Mouse (Mus musculus) embryonic facial prominence, embryonic 10.5 days (tissue): ENCODE data around the gene Stn1. TPM values are rescaled to one million over a fixed set of nuclear protein-coding genes. Genes with fewer than 3 reads are reported as not detected.

Experiments
- DNase-seq: peaks from one replicate; pipeline ENCODE4 v3.0.0-alpha.2; 2017; ENCODE audit warnings: low spot score
- H3K27ac ChIP-seq: fragments of 300-500 bp; sonication (generic); replicated peaks from 2 replicates; pipeline ENCODE4 v1.5.1; 2016; ENCODE audit warnings: mild to moderate bottlenecking
- H3K27me3 ChIP-seq: fragments of 300-500 bp; sonication (generic); replicated peaks from 2 replicates; pipeline ENCODE4 v1.6.1; 2016; ENCODE audit warnings: low read depth, mild to moderate bottlenecking; ENCODE audit not compliant: poor library complexity, severe bottlenecking
- H3K36me3 ChIP-seq: fragments of 300-500 bp; sonication (generic); replicated peaks from 2 replicates; pipeline ENCODE4 v1.6.1; 2016; ENCODE audit warnings: mild to moderate bottlenecking, moderate library complexity
- H3K4me1 ChIP-seq: fragments of 300-500 bp; sonication (generic); 2 replicates; pipeline ENCODE4 v1.6.1; 2016
- H3K4me3 ChIP-seq: fragments of 300-500 bp; sonication (generic); 2 replicates; pipeline ENCODE4 v1.5.1; 2016; ENCODE audit warnings: mild to moderate bottlenecking, moderate library complexity
- H3K9me3 ChIP-seq: fragments of 300-500 bp; sonication (generic); 2 replicates; pipeline ENCODE4 v1.6.1; 2016; ENCODE audit warnings: mild to moderate bottlenecking
- WGBS: fragments of 180-500 bp; shearing (Covaris S2); methylation state at CpG from one replicate; pipeline ENCODE4 v1.1.7; 2016; 5-methylcytosine and 5-hydroxymethylcytosine counted together
- polyA plus RNA-seq: library from polyadenylated mRNA; unstranded; fragments of >200 nt; fragmentation: Nextera tagmentation; extraction: Ambion mirVana; gene quantifications from 2 replicates; pipeline ENCODE4 v1.2.1, GENCODE M21; 2016

The Stn1 gene
- polyA plus RNA-seq, 1 experiment from 2014 or later, result 68.3 TPM

- WGBS, result 4% methylated on average over 39 of the region's 39 CpGs
- Histone ChIP-seq H3K27ac (peak overlapping the region; percentile 86), H3K4me1 (peaks cover 33% of the 10 kb centered on the region), H3K9me3 (0 out of 2 replicates have a peak, but pooled peaks cover 4% of the 10 kb centered on the region), H3K27me3 (no peaks in the 10 kb centered on the region), H3K36me3 (peaks cover 24% of the 10 kb centered on the region), H3K4me3 (peak overlapping the region; percentile 59)
- DNase-seq, result peak; percentile 100
Measured at GRCm38 (mm10) chr19:47536521-47537299, 597 bp downstream of the Stn1 start.

GRCm38 (mm10) chr19:47534131-47534530 is 3.2 kb downstream of the Stn1 start:
- Histone ChIP-seq H3K4me3 (no peak overlapping the region), H3K36me3 (peaks cover 40% of the 10 kb centered on the region), H3K27ac (no peak overlapping the region), H3K4me1 (peaks cover 34% of the 10 kb centered on the region), H3K9me3 (0 out of 2 replicates have a peak, but pooled peaks cover 4% of the 10 kb centered on the region), H3K27me3 (no peaks in the 10 kb centered on the region)
- WGBS, result 83% methylated on average over 1 of the region's 1 CpGs
- DNase-seq, result no peak

- WGBS, result 87% methylated on average over 3 of the region's 3 CpGs
- peaks cover 22% of the 10 kb centered on the region for H3K4me1 ChIP-seq
- H3K36me3 ChIP-seq, result peaks cover 56% of the 10 kb centered on the region
- no peak for DNase-seq
- no peak overlapping the region for H3K4me3 ChIP-seq
- 0 out of 2 replicates have a peak, but pooled peaks cover 4% of the 10 kb centered on the region for H3K9me3 ChIP-seq
- H3K27ac ChIP-seq, result no peak overlapping the region
- no peaks in the 10 kb centered on the region for H3K27me3 ChIP-seq
Measured at GRCm38 (mm10) chr19:47532449-47532848, 4.9 kb downstream of the Stn1 start.

- Histone ChIP-seq H3K27ac (no peak overlapping the region), H3K4me3 (no peak overlapping the region), H3K4me1 (peaks cover 26% of the 10 kb centered on the region), H3K36me3 (peaks cover 67% of the 10 kb centered on the region), H3K27me3 (no peaks in the 10 kb centered on the region), H3K9me3 (0 out of 2 replicates have a peak, but pooled peaks cover 4% of the 10 kb centered on the region)
- no peak for DNase-seq
- 84% methylated on average over 5 of the region's 5 CpGs for WGBS
Measured at GRCm38 (mm10) chr19:47531309-47531708, 6.0 kb downstream of the Stn1 start.

GRCm38 (mm10) chr19:47526239-47526986 is 10.9 kb downstream of the Stn1 start:
- H3K9me3 ChIP-seq, result no peaks in the 10 kb centered on the region
- 72% methylated on average over 21 of the region's 21 CpGs for WGBS

GRCm38 (mm10) chr19:47524905-47525304 is 12.4 kb downstream of the Stn1 start:
- no peak overlapping the region for H3K4me3 ChIP-seq
- H3K4me1 ChIP-seq, result peaks cover 12% of the 10 kb centered on the region; the same call in 1 of the 2 replicates
- DNase-seq, result no peak
- no peaks in the 10 kb centered on the region for H3K27me3 ChIP-seq
- peaks cover 76% of the 10 kb centered on the region for H3K36me3 ChIP-seq
- no peaks in the 10 kb centered on the region for H3K9me3 ChIP-seq
- no peak overlapping the region for H3K27ac ChIP-seq
- WGBS, result 95% methylated on average over 8 of the region's 8 CpGs

More at GRCm38 (mm10) chr19:47526239-47526986, 10.9 kb downstream of the Stn1 start:
- H3K27me3 ChIP-seq, result no peaks in the 10 kb centered on the region
- no peak overlapping the region for H3K4me3 ChIP-seq
- peaks cover 14% of the 10 kb centered on the region; the same call in 1 of the 2 replicates for H3K4me1 ChIP-seq
- H3K27ac ChIP-seq, result no peak overlapping the region
- peaks cover 82% of the 10 kb centered on the region for H3K36me3 ChIP-seq
- no peak for DNase-seq

- 95% methylated on average over 5 of the region's 5 CpGs for whole genome bisulfite sequencing
- no peaks in the 10 kb centered on the region for H3K27me3 ChIP-seq
- H3K27ac ChIP-seq, result no peak overlapping the region
- H3K9me3 ChIP-seq, result no peaks in the 10 kb centered on the region
- H3K4me3 ChIP-seq, result no peak overlapping the region
- DNase-seq, result no peak
- peaks cover 73% of the 10 kb centered on the region for H3K36me3 ChIP-seq
- peaks cover 5% of the 10 kb centered on the region for H3K4me1 ChIP-seq
Measured at GRCm38 (mm10) chr19:47521403-47521802, 15.9 kb downstream of the Stn1 start.

GRCm38 (mm10) chr19:47519163-47519893 is 18.0 kb downstream of the Stn1 start:
- no peak for DNase-seq
- peaks cover 4% of the 10 kb centered on the region; the same call in 1 of the 2 replicates for H3K4me1 ChIP-seq
- H3K36me3 ChIP-seq, result peaks cover 80% of the 10 kb centered on the region
- H3K4me3 ChIP-seq, result no peak overlapping the region
- H3K9me3 ChIP-seq, result no peaks in the 10 kb centered on the region
- no peaks in the 10 kb centered on the region for H3K27me3 ChIP-seq
- 92% methylated on average over 8 of the region's 8 CpGs for WGBS
- H3K27ac ChIP-seq, result no peak overlapping the region

- Histone ChIP-seq H3K27ac (no peak overlapping the region), H3K9me3 (no peaks in the 10 kb centered on the region), H3K27me3 (no peaks in the 10 kb centered on the region), H3K4me3 (no peak overlapping the region), H3K4me1 (peaks cover 4% of the 10 kb centered on the region; the same call in 1 of the 2 replicates), H3K36me3 (peaks cover 80% of the 10 kb centered on the region)
- 86% methylated on average over 24 of the region's 24 CpGs for WGBS
- no peak for DNase-seq
Measured at GRCm38 (mm10) chr19:47518475-47519162, 18.7 kb downstream of the Stn1 start.

- DNase-seq, result no peak
- Histone ChIP-seq H3K4me3 (no peak overlapping the region), H3K4me1 (peaks cover 11% of the 10 kb centered on the region), H3K27ac (no peak overlapping the region), H3K36me3 (peaks cover 80% of the 10 kb centered on the region), H3K9me3 (no peaks in the 10 kb centered on the region), H3K27me3 (no peaks in the 10 kb centered on the region)
- 90% methylated on average over 8 of the region's 8 CpGs for WGBS
Measured at GRCm38 (mm10) chr19:47517570-47517969, 19.7 kb downstream of the Stn1 start.

GRCm38 (mm10) chr19:47516879-47517278 is 20.4 kb downstream of the Stn1 start:
- peaks cover 73% of the 10 kb centered on the region for H3K36me3 ChIP-seq
- H3K27ac ChIP-seq, result no peak overlapping the region
- H3K4me3 ChIP-seq, result no peak overlapping the region
- H3K4me1 ChIP-seq, result peaks cover 18% of the 10 kb centered on the region
- no peaks in the 10 kb centered on the region for H3K9me3 ChIP-seq
- 93% methylated on average over 12 of the region's 12 CpGs for WGBS
- DNase-seq, result no peak
- no peaks in the 10 kb centered on the region for H3K27me3 ChIP-seq

GRCm38 (mm10) chr19:47515091-47515490 is 22.2 kb downstream of the Stn1 start:
- Histone ChIP-seq H3K36me3 (peaks cover 66% of the 10 kb centered on the region), H3K27ac (no peak overlapping the region), H3K4me1 (peaks cover 36% of the 10 kb centered on the region), H3K4me3 (no peak overlapping the region), H3K27me3 (no peaks in the 10 kb centered on the region), H3K9me3 (no peaks in the 10 kb centered on the region)
- DNase-seq, result no peak
- 70% methylated on average over 5 of the region's 5 CpGs for WGBS
